Mouse (Mus musculus) megakaryocyte, embryonic 14.5 days (primary cell): ENCODE measurements around the gene Hpse2.

Source experiments
- FLI1 ChIP-seq: IDR thresholded peaks from 2 replicates; pipeline ENCODE4 v1.6.1; 2012; ENCODE audit warnings: low read length, inconsistent platforms, mixed read lengths
- GATA1 ChIP-seq: IDR thresholded peaks from 3 replicates; pipeline ENCODE4 v1.6.1; 2012; ENCODE audit warnings: mixed read lengths, low read length, inconsistent platforms, borderline replicate concordance

GRCm38 (mm10) chr19:42988833-42989232 is 399.3 kb downstream of the Hpse2 start:
- TF ChIP-seq FLI1 (no peak), GATA1 (no peak)
